Mouse (Mus musculus): ENCODE data around the gene Mycbpap.

- no peak for TF ChIP-seq POLR2AphosphoS2 (IDR thresholded peaks at IDR 0.05; ENCODE audit: low read length)
- TF ChIP-seq RAD21 (IDR thresholded peaks at IDR 0.05; ENCODE audit: low read depth, low read length) = no peak
Observed at GRCm38 (mm10) chr11:94550442-94550744, 28.9 kb upstream of the Mycbpap start.
